In the genomic region with DNA sequence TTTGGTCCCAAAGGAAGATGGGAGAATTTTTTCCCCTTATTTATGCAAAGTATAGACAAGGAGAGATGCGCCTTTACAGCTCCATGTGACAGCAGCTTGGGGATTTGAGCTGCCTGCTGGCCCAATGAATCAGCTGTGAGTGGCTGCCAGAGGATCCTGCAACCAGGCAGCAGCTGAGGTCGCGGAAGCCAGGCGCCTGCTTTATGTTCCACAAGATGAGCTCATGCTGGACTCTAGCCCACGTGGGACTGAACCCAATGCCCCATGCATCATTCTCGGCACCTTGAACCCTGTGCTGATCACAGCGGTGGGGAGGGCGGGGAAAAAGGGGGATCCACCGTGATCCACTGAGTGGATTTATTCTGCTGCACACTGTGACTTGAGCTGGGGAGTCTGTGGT, we compare ENCODE assay signal across 11 mouse cellular contexts. TPM values are rescaled to one million over a fixed set of nuclear protein-coding genes. Genes with fewer than 3 reads are reported as not detected.
A peak's percentile ranks its signal among the peaks of the same experiment; 100 is the strongest.
DNase-seq lines count a peak whose midpoint lies in the region; ATAC-seq and TF ChIP-seq lines count a peak whose summit lies in the region.
"Had no signal": no experiment of that assay in that cellular context is flagged by ENCODE, and none has a peak within 500 bp of the region (broad histone marks: within the 10 kb centered on the region; RNA-seq: fewer than 3 reads in every experiment).

No protein-coding gene starts in this region.

- no peak for TF ChIP-seq POLR2A in brain, embryonic 14.5 days (IDR thresholded peaks at IDR 0.05; ENCODE audit: borderline replicate concordance, extremely low read depth, insufficient read depth, insufficient read length, poor library complexity, severe bottlenecking)

- H3K9me3 ChIP-seq in intestine, postnatal 0 days (ENCODE audit: control insufficient read depth): no peaks in the 10 kb centered on the region
- H3K9me3 ChIP-seq in heart, embryonic 10.5 days: no peaks in the 10 kb centered on the region
- H3K9me3 ChIP-seq: embryonic facial prominence, embryonic 12.5 days had no signal

- H3K27ac ChIP-seq in intestine, postnatal 0 days (ENCODE audit: low read depth, low read length): no peak overlapping the region
- H3K27ac ChIP-seq in heart, embryonic 10.5 days: no peak overlapping the region
- H3K27ac ChIP-seq: embryonic facial prominence, embryonic 12.5 days had no signal

- H3K4me2 ChIP-seq in intestine, postnatal 0 days (replicated peaks; ENCODE audit: low read depth): no peak overlapping the region
- H3K4me2 ChIP-seq: embryonic facial prominence, embryonic 12.5 days had no signal

- no peaks in the 10 kb centered on the region for H3K36me3 ChIP-seq in intestine, postnatal 0 days (ENCODE audit: control insufficient read depth, insufficient read depth)
- no peaks in the 10 kb centered on the region for H3K36me3 ChIP-seq in heart, embryonic 10.5 days
- H3K36me3 ChIP-seq: embryonic facial prominence, embryonic 12.5 days had no signal

- ATAC-seq in intestine, postnatal 0 days: 0 out of 2 replicates have a peak, but pooled peaks have one; percentile 10
- no peak for ATAC-seq in monocyte, adult 5-6 weeks (replicated peaks; ENCODE audit: insufficient number of reproducible peaks, low FRiP score, low TSS enrichment, poor library complexity, severe bottlenecking)

- WGBS in intestine, postnatal 0 days: 56% methylated on average over 9 of the region's 9 CpGs
- WGBS in heart, embryonic 10.5 days: 73% methylated on average over 9 of the region's 9 CpGs

- peak; percentile 39 for DNase-seq in testis, postnatal 10 days (ENCODE audit: low spot score)
- no peak for DNase-seq in testis, postnatal 14 days (ENCODE audit: low spot score)
- DNase-seq in brain, embryonic 14.5 days (ENCODE audit: low read depth): peak; percentile 77
- no peak for DNase-seq in natural killer cell, adult 2 months (ENCODE audit: low spot score in 2 of 2)
- no peak for DNase-seq in heart, embryonic 10.5 days (ENCODE audit: low spot score)

- H3K4me1 ChIP-seq in intestine, postnatal 0 days (replicated peaks; ENCODE audit: control insufficient read depth, insufficient read depth, low read length): no peaks in the 10 kb centered on the region
- no peaks in the 10 kb centered on the region for H3K4me1 ChIP-seq in heart, embryonic 10.5 days
- H3K4me1 ChIP-seq: embryonic facial prominence, embryonic 12.5 days had no signal

- no peak for TF ChIP-seq CTCF in brain, embryonic 14.5 days (IDR thresholded peaks at IDR 0.05; ENCODE audit: borderline replicate concordance, extremely low read depth, insufficient read depth, insufficient read length)
- TF ChIP-seq CTCF in intestine, postnatal 0 days (IDR thresholded peaks at IDR 0.05; ENCODE audit: low read depth): no peak

- no peaks in the 10 kb centered on the region for H3K27me3 ChIP-seq in intestine, postnatal 0 days (replicated peaks; ENCODE audit: control insufficient read depth, insufficient read depth, low read length)
- H3K27me3 ChIP-seq in heart, embryonic 10.5 days (ENCODE audit: insufficient read depth, poor library complexity, severe bottlenecking): peaks cover 55% of the 10 kb centered on the region

- H3K4me3 ChIP-seq in intestine, postnatal 0 days (ENCODE audit: low read depth, low read length): no peak overlapping the region
- H3K4me3 ChIP-seq in heart, embryonic 10.5 days: no peak overlapping the region
- H3K4me3 ChIP-seq: embryonic facial prominence, embryonic 12.5 days had no signal

- no peak overlapping the region for H3K9ac ChIP-seq in intestine, postnatal 0 days (ENCODE audit: low read depth, low read length)
- H3K9ac ChIP-seq: embryonic facial prominence, embryonic 12.5 days had no signal

RNA-seq across cellular contexts. Expression of gene Ecel1, which starts 13.9 kb away (rescaled TPM):
- polyA plus RNA-seq in brain, embryonic 14.5 days (2012; rRNA removed): 49.0 and 57.3 TPM in 2 replicates
- 0.64 and 0.67 TPM in 2 replicates for polyA plus RNA-seq in intestine, postnatal 0 days (2015; fragmentation: Nextera tagmentation; extraction: Ambion mirVana)
- not detected in 3 replicates for total RNA-seq in monocyte, adult 5-6 weeks (2017)
- polyA plus RNA-seq in heart, embryonic 10.5 days (2016; fragmentation: Nextera tagmentation; extraction: Ambion mirVana): 0.09 and 0.10 TPM in 2 replicates
- total RNA-seq: heart, postnatal 25 days; megakaryocyte, adult 5-6 weeks had no signal

RNA-seq across cellular contexts. Expression of gene Akp3, which starts 17.7 kb away (rescaled TPM):
- polyA plus RNA-seq in brain, embryonic 14.5 days (2012; rRNA removed): 0.05 TPM in 1 of 2 replicates, not detected in the other
- 2.7 and 3.6 TPM in 2 replicates for polyA plus RNA-seq in intestine, postnatal 0 days (2015; fragmentation: Nextera tagmentation; extraction: Ambion mirVana)
- total RNA-seq in monocyte, adult 5-6 weeks (2017): not detected in 3 replicates
- not detected in 2 replicates for polyA plus RNA-seq in heart, embryonic 10.5 days (2016; fragmentation: Nextera tagmentation; extraction: Ambion mirVana)
- total RNA-seq: heart, postnatal 25 days; left cerebral cortex, postnatal 36 days; megakaryocyte, adult 5-6 weeks had no signal
- polyA plus RNA-seq: embryonic facial prominence, embryonic 12.5 days had no signal

RNA-seq across cellular contexts. Expression of gene Prss56, which starts 40.7 kb away (rescaled TPM):
- 0.28 and 1.3 TPM in 2 replicates for polyA plus RNA-seq in brain, embryonic 14.5 days (2012; rRNA removed)
- not detected in 2 replicates for polyA plus RNA-seq in intestine, postnatal 0 days (2015; fragmentation: Nextera tagmentation; extraction: Ambion mirVana)
- not detected in 3 replicates for total RNA-seq in monocyte, adult 5-6 weeks (2017)
- polyA plus RNA-seq in heart, embryonic 10.5 days (2016; fragmentation: Nextera tagmentation; extraction: Ambion mirVana): not detected in 2 replicates
- total RNA-seq: heart, postnatal 25 days; megakaryocyte, adult 5-6 weeks had no signal

RNA-seq across cellular contexts. Expression of gene Alpi, which starts 41.0 kb away (rescaled TPM):
- polyA plus RNA-seq in brain, embryonic 14.5 days (2012; rRNA removed): 0.06 TPM in 1 of 2 replicates, not detected in the other
- 1,275 and 1,389 TPM in 2 replicates for polyA plus RNA-seq in intestine, postnatal 0 days (2015; fragmentation: Nextera tagmentation; extraction: Ambion mirVana)
- not detected in 3 replicates for total RNA-seq in monocyte, adult 5-6 weeks (2017)
- polyA plus RNA-seq in heart, embryonic 10.5 days (2016; fragmentation: Nextera tagmentation; extraction: Ambion mirVana): not detected in 2 replicates
- total RNA-seq: heart, postnatal 25 days; left cerebral cortex, postnatal 36 days; megakaryocyte, adult 5-6 weeks had no signal
- polyA plus RNA-seq: embryonic facial prominence, embryonic 12.5 days had no signal

RNA-seq across cellular contexts. Expression of gene Chrnd, which starts 48.0 kb away (rescaled TPM):
- 0.07 and 0.14 TPM in 2 replicates for polyA plus RNA-seq in brain, embryonic 14.5 days (2012; rRNA removed)
- polyA plus RNA-seq in intestine, postnatal 0 days (2015; fragmentation: Nextera tagmentation; extraction: Ambion mirVana): not detected in 2 replicates
- not detected in 3 replicates for total RNA-seq in monocyte, adult 5-6 weeks (2017)
- 0.09 and 0.13 TPM in 2 replicates for polyA plus RNA-seq in heart, embryonic 10.5 days (2016; fragmentation: Nextera tagmentation; extraction: Ambion mirVana)
- total RNA-seq: heart, postnatal 25 days; left cerebral cortex, postnatal 36 days; megakaryocyte, adult 5-6 weeks had no signal

Comparison
In these comparisons a context has a peak if more than half of its experiments do, and no peak if none do; other contexts are left out.
1. DNase-seq: peak in testis, postnatal 10 days (single experiment) and brain, embryonic 14.5 days (single experiment); none in testis, postnatal 14 days (single experiment), natural killer cell, adult 2 months (0 of 2) and heart, embryonic 10.5 days (single experiment).
2. RNA of gene Ecel1, which starts 13.9 kb away (polyA plus RNA-seq): 49.0 to 57.3 TPM in brain, embryonic 14.5 days; 0.64 to 0.67 TPM in intestine, postnatal 0 days and 0.09 to 0.10 TPM in heart, embryonic 10.5 days; every median in the first group is over 10 times any median in the second.